Mouse (Mus musculus): ENCODE measurements around the gene Ikbkg. TPM values are rescaled to one million over a fixed set of nuclear protein-coding genes. Genes with fewer than 3 reads are reported as not detected.

Gene Ikbkg
- total and polyA plus RNA-seq, 3 experiments, result 20.5 to 40.6 (median 26.4) TPM

GRCm38 (mm10) chrX:74392535-74393443, at the start of gene Ikbkg, which contains the start of gene Fam3a (continued):
- TF ChIP-seq NELFE (IDR thresholded peaks at IDR 0.05; ENCODE audit: low read depth, low read length) (peak; percentile 61), CHD2 (IDR thresholded peaks at IDR 0.05; ENCODE audit: low read length) (no peak)

GRCm38 (mm10) chrX:74352645-74353466, 40.2 kb upstream of the Ikbkg start:
- dilution Hi-C loops (cut with MboI; ENCODE audit: extremely low pct_ligation_motif_present, extremely low pct_unique_long_range_greater_than_20kb, low sequenced_read_pairs) (no loop called here), in situ Hi-C loops (cut with MboI; ENCODE audit: low pct_ligation_motif_present, low pct_unique_long_range_greater_than_20kb, low sequenced_read_pairs) (no loop called here)
- H3K4me1 ChIP-seq (ENCODE audit: control insufficient read depth in 1 of 2, insufficient read depth in 2 of 2), result no peaks in the 10 kb centered on the region
- H3K4me3 ChIP-seq (replicated peaks in 1 of 3; ENCODE audit: low read depth in 2 of 3, low read length in 2 of 3, poor library complexity in 1 of 3), result peak overlapping the region; percentile 61 to 88 (median 68)
- H3K79me2 ChIP-seq (replicated peaks; ENCODE audit: control insufficient read depth, extremely low read depth, insufficient read depth, poor library complexity, severe bottlenecking), result 0 out of 2 replicates have a peak, but pooled peaks cover 4% of the 10 kb centered on the region
- TF ChIP-seq SIN3A (IDR thresholded peaks at IDR 0.05; ENCODE audit: low read length) (no peak), ETS1 (conservative IDR thresholded peaks at IDR 0.05; ENCODE audit: low read depth, low read length) (no peak), MXI1 (IDR thresholded peaks at IDR 0.05; ENCODE audit: low read depth, low read length) (no peak), KAT2A (IDR thresholded peaks at IDR 0.05; ENCODE audit: insufficient replicate concordance, low read length) (no peak), HCFC1 (IDR thresholded peaks at IDR 0.05; ENCODE audit: low read depth, low read length) (no peak), MAFK (IDR thresholded peaks at IDR 0.05; ENCODE audit: insufficient replicate concordance, low read length) (no peak), TBP (conservative IDR thresholded peaks at IDR 0.05; ENCODE audit: low read depth, low read length) (no peak), ZKSCAN1 (IDR thresholded peaks at IDR 0.05; ENCODE audit: borderline replicate concordance, low read depth, low read length) (no peak), GABPA (IDR thresholded peaks at IDR 0.05; ENCODE audit: insufficient replicate concordance, low read depth, low read length) (no peak), E2F4 (IDR thresholded peaks at IDR 0.05; ENCODE audit: insufficient replicate concordance, low read depth, low read length) (no peak), CTCF (conservative IDR thresholded peaks at IDR 0.05 in 1 of 2, IDR thresholded peaks at IDR 0.05 in 1 of 2; ENCODE audit: low read depth in 2 of 2, low read length in 2 of 2) (no peak), TCF12 (IDR thresholded peaks at IDR 0.05; ENCODE audit: low read depth, low read length) (no peak), POLR2A (IDR thresholded peaks at IDR 0.05; ENCODE audit: low read depth, low read length) (no peak), MAZ (IDR thresholded peaks at IDR 0.05; ENCODE audit: low read depth, low read length) (no peak), CHD1 (IDR thresholded peaks at IDR 0.05; ENCODE audit: low read depth, low read length) (no peak)
- H3K9me3 ChIP-seq (replicated peaks; ENCODE audit: low read length), result no peaks in the 10 kb centered on the region
- H3K36me3 ChIP-seq (replicated peaks in 1 of 2; ENCODE audit: control insufficient read depth in 1 of 2, insufficient read depth in 1 of 2, low read length in 1 of 2), result no peaks in the 10 kb centered on the region
- H3K9ac ChIP-seq (ENCODE audit: insufficient read depth, low read depth), result peak overlapping the region; percentile 79
- no peaks in the 10 kb centered on the region for H3K27me3 ChIP-seq (replicated peaks)
- DNase-seq (ENCODE audit: extremely low read depth), result no peak
- 0 out of 2 replicates have a peak overlapping the region, but pooled peaks have one; percentile 27 for H3K27ac ChIP-seq (ENCODE audit: insufficient read depth, low read depth)
- peak overlapping the region; percentile 44 for H3K4me2 ChIP-seq (ENCODE audit: insufficient read depth, low read depth, poor library complexity, severe bottlenecking)
